Mouse (Mus musculus) liver, embryonic 16.5 days (tissue): ENCODE measurements around the gene Apbb2. TPM values are rescaled to one million over a fixed set of nuclear protein-coding genes. Genes with fewer than 3 reads are reported as not detected.

Source experiments
- ATAC-seq: fragments of 200-750 bp; cut with Nextera tagmentation; 2 replicates; pipeline ENCODE4 v1.8.0; 2017; ENCODE audit warnings: low read depth, mild to moderate bottlenecking, moderate number of reproducible peaks, moderate library complexity
- H3K27ac ChIP-seq: fragments of 300-500 bp; sonication (generic); 2 replicates; pipeline ENCODE4 v1.5.1; 2014; ENCODE audit warnings: mild to moderate bottlenecking, low read length
- H3K27me3 ChIP-seq: fragments of 300-500 bp; sonication (generic); 2 replicates; pipeline ENCODE4 v1.6.1; 2014; ENCODE audit warnings: low read depth, low read length, mixed read lengths; ENCODE audit not compliant: control insufficient read depth, insufficient read depth
- H3K36me3 ChIP-seq: fragments of 300-500 bp; sonication (generic); 2 replicates; pipeline ENCODE4 v1.6.1; 2014; ENCODE audit warnings: mild to moderate bottlenecking; ENCODE audit not compliant: control insufficient read depth, insufficient read depth
- H3K4me1 ChIP-seq: fragments of 300-500 bp; sonication (generic); 2 replicates; pipeline ENCODE4 v1.6.1; 2014; ENCODE audit warnings: low read depth, low read length, mixed read lengths; ENCODE audit not compliant: control insufficient read depth
- H3K4me2 ChIP-seq: fragments of 300-500 bp; sonication (generic); 2 replicates; pipeline ENCODE4 v1.6.1; 2014; ENCODE audit warnings: low read depth, low read length, mixed read lengths
- H3K4me3 ChIP-seq: fragments of 300-500 bp; sonication (generic); 2 replicates; pipeline ENCODE4 v1.5.1; 2014; ENCODE audit warnings: low read depth, mild to moderate bottlenecking, low read length
- H3K9ac ChIP-seq: fragments of 300-500 bp; sonication (generic); 2 replicates; pipeline ENCODE4 v1.6.1; 2014; ENCODE audit warnings: low read depth, low read length
- H3K9me3 ChIP-seq: fragments of 300-500 bp; sonication (generic); replicated peaks from 2 replicates; pipeline ENCODE4 v1.6.1; 2016; ENCODE audit warnings: low read length; ENCODE audit not compliant: control insufficient read depth
- WGBS: fragments of 180-500 bp; shearing (Covaris S2); extraction: QIAGEN DNeasy Blood & Tissue Kit; methylation state at CpG from one replicate; pipeline ENCODE4 v1.1.7; 2014; ENCODE audit not compliant: insufficient replicate concordance; 5-methylcytosine and 5-hydroxymethylcytosine counted together
- polyA plus RNA-seq: library from polyadenylated mRNA; unstranded; fragments of >200 nt; fragmentation: Nextera tagmentation; extraction: Ambion mirVana; gene quantifications from 2 replicates; pipeline ENCODE4 v1.2.1, GENCODE M21; 2015

The Apbb2 gene
- polyA plus RNA-seq, 1 experiment from 2014 or later = 5.6 TPM

DNA sequence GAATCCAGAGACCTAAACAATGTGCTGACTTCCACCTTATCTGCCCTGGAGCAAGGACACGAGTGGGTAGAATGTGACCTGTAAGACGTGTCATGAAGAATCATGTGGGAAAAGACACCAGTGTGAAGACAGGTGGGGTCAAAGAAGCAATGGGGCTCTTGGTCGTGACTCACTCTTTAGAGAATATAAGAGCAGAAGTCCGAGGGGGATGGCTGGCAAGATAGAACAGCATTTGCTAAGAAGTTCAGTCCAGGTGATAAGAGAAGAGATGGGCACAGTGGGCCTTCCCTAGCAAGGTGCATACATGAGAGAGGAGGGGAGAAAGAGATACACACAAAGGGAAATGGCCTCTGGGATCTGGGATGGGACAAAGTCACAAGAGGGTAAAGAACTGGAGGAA is 163.8 kb downstream of the Apbb2 start:
- no peaks in the 10 kb centered on the region for H3K27me3 ChIP-seq
- WGBS = 53% methylated on average over 4 of the region's 4 CpGs
- H3K4me2 ChIP-seq = no peak overlapping the region
- H3K4me1 ChIP-seq = no peaks in the 10 kb centered on the region
- no peak for ATAC-seq
- no peak overlapping the region for H3K9ac ChIP-seq
- H3K9me3 ChIP-seq = no peaks in the 10 kb centered on the region
- H3K4me3 ChIP-seq = no peak overlapping the region
- H3K36me3 ChIP-seq = no peaks in the 10 kb centered on the region
- H3K27ac ChIP-seq = no peak overlapping the region

DNA sequence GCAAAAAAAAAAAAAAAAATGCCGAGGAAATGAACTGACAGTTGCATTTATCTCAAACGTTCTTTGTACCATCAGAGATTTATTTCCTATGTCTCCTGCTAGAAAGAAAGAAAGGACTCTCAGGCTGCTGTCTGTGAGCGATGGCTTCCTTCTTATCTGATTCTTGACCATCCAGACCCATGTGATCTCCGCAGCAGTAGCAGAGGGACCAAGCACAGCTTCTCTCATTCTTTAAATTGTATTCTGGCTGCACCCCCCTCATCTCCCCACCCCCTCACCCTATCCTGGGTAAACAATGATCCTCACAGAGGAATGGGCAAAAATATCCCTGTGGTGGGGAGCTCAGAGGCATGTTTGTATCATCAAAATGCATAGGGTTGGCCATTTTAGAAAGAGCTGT is 165.5 kb downstream of the Apbb2 start:
- H3K9ac ChIP-seq = no peak overlapping the region
- H3K4me1 ChIP-seq = no peaks in the 10 kb centered on the region
- H3K4me2 ChIP-seq = no peak overlapping the region
- no peak for ATAC-seq
- H3K4me3 ChIP-seq = no peak overlapping the region
- no peaks in the 10 kb centered on the region for H3K27me3 ChIP-seq
- no peak overlapping the region for H3K27ac ChIP-seq
- H3K36me3 ChIP-seq = no peaks in the 10 kb centered on the region
- 21% methylated on average over 4 of the region's 4 CpGs for whole genome bisulfite sequencing
- no peaks in the 10 kb centered on the region for H3K9me3 ChIP-seq

- H3K4me2 ChIP-seq = no peak overlapping the region
- ATAC-seq = no peak
- H3K9me3 ChIP-seq = no peaks in the 10 kb centered on the region
- no peaks in the 10 kb centered on the region for H3K36me3 ChIP-seq
- H3K27ac ChIP-seq = no peak overlapping the region
- H3K4me1 ChIP-seq = no peaks in the 10 kb centered on the region
- 44% methylated on average over 5 of the region's 5 CpGs for WGBS
- H3K9ac ChIP-seq = no peak overlapping the region
- H3K27me3 ChIP-seq = no peaks in the 10 kb centered on the region
- no peak overlapping the region for H3K4me3 ChIP-seq
Observed at GRCm38 (mm10) chr5:66451561-66451960, 167.0 kb downstream of the Apbb2 start.

GRCm38 (mm10) chr5:66445497-66445896 is 173.1 kb downstream of the Apbb2 start:
- H3K27me3 ChIP-seq = no peaks in the 10 kb centered on the region
- H3K4me2 ChIP-seq = no peak overlapping the region
- H3K9ac ChIP-seq = no peak overlapping the region
- H3K36me3 ChIP-seq = no peaks in the 10 kb centered on the region
- WGBS = 62% methylated on average over 7 of the region's 7 CpGs
- H3K4me3 ChIP-seq = no peak overlapping the region
- peak; percentile 65 for ATAC-seq
- H3K4me1 ChIP-seq = no peaks in the 10 kb centered on the region
- no peak overlapping the region for H3K27ac ChIP-seq
- H3K9me3 ChIP-seq = no peaks in the 10 kb centered on the region

DNA sequence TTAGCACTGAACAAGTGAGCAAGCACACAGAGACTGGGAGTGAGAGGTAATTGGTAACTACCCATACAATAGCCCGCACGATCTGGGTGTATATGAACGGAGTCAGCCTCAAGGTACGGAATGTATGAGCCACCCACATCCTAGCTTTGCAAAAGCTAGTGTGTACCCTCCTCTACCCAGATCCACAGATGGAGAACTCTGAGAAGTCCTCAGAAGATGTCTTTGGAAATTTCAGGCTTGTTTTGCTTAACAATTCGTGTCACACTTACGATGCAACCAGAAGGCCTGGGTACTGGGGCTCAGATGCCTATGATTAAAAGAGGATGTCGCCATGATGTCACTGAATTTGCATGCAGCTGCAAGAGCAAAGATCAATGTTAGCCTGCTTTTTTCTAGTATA is 176.3 kb downstream of the Apbb2 start:
- no peak overlapping the region for H3K9ac ChIP-seq
- H3K9me3 ChIP-seq = no peaks in the 10 kb centered on the region
- no peak for ATAC-seq
- no peak overlapping the region for H3K4me2 ChIP-seq
- H3K36me3 ChIP-seq = no peaks in the 10 kb centered on the region
- WGBS = 75% methylated on average over 7 of the region's 7 CpGs
- H3K4me1 ChIP-seq = no peaks in the 10 kb centered on the region
- H3K4me3 ChIP-seq = no peak overlapping the region
- H3K27ac ChIP-seq = no peak overlapping the region
- no peaks in the 10 kb centered on the region for H3K27me3 ChIP-seq

- Histone ChIP-seq H3K4me1 (no peaks in the 10 kb centered on the region), H3K4me3 (no peak overlapping the region), H3K4me2 (no peak overlapping the region), H3K27me3 (no peaks in the 10 kb centered on the region), H3K9ac (no peak overlapping the region), H3K9me3 (no peaks in the 10 kb centered on the region), H3K36me3 (no peaks in the 10 kb centered on the region), H3K27ac (no peak overlapping the region)
- ATAC-seq = no peak
- 71% methylated on average over 2 of the region's 2 CpGs for WGBS
Observed at GRCm38 (mm10) chr5:66436791-66437246, 181.8 kb downstream of the Apbb2 start.

- Histone ChIP-seq H3K36me3 (no peaks in the 10 kb centered on the region), H3K9me3 (no peaks in the 10 kb centered on the region), H3K27me3 (no peaks in the 10 kb centered on the region), H3K27ac (no peak overlapping the region), H3K4me3 (no peak overlapping the region), H3K4me2 (no peak overlapping the region), H3K4me1 (no peaks in the 10 kb centered on the region), H3K9ac (no peak overlapping the region)
- peak; percentile 76 for ATAC-seq
- WGBS = 55% methylated on average over 4 of the region's 4 CpGs
Observed at GRCm38 (mm10) chr5:66435158-66435557, 183.4 kb downstream of the Apbb2 start.

- Histone ChIP-seq H3K4me3 (no peak overlapping the region), H3K27me3 (no peaks in the 10 kb centered on the region), H3K4me2 (no peak overlapping the region), H3K4me1 (no peaks in the 10 kb centered on the region), H3K36me3 (no peaks in the 10 kb centered on the region), H3K9me3 (no peaks in the 10 kb centered on the region), H3K27ac (no peak overlapping the region), H3K9ac (no peak overlapping the region)
- no peak for ATAC-seq
- 55% methylated on average over 2 of the region's 2 CpGs for WGBS
Observed at GRCm38 (mm10) chr5:66429076-66429475, 189.5 kb downstream of the Apbb2 start.

DNA sequence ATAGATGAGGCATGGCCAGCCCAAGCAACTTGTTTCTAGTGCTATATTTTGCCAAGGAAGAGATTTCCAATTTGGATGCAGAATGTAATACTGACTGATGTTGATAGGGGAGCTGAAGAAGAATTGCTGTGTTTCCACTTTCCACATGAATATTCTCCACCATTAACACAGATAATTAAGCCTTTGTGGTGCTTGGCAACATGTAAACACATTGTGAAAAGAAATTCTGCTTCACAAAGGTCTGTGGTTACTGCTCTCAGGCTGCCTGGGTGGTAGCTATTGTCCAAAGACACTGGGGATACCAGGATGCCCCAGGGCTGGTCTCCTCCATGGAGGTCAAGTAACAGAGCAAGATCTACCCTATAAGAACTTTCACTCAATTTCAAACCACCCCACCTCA is 190.5 kb downstream of the Apbb2 start:
- Histone ChIP-seq H3K9ac (no peak overlapping the region), H3K36me3 (no peaks in the 10 kb centered on the region), H3K9me3 (no peaks in the 10 kb centered on the region), H3K4me3 (no peak overlapping the region), H3K4me1 (no peaks in the 10 kb centered on the region), H3K4me2 (no peak overlapping the region), H3K27ac (no peak overlapping the region), H3K27me3 (no peaks in the 10 kb centered on the region)
- ATAC-seq = no peak

- 55% methylated on average over 4 of the region's 4 CpGs for WGBS
- Histone ChIP-seq H3K36me3 (no peaks in the 10 kb centered on the region), H3K4me2 (no peak overlapping the region), H3K4me1 (no peaks in the 10 kb centered on the region), H3K9ac (no peak overlapping the region), H3K9me3 (no peaks in the 10 kb centered on the region), H3K27ac (no peak overlapping the region), H3K27me3 (no peaks in the 10 kb centered on the region), H3K4me3 (no peak overlapping the region)
- no peak for ATAC-seq
Observed at GRCm38 (mm10) chr5:66423909-66424308, 194.7 kb downstream of the Apbb2 start.
